Mouse (Mus musculus) Muller cell, postnatal 12 days (primary cell): ENCODE measurements at regions not wholly inside any gene's neighbourhood (a gene's known extent, or its start where the extent isn't known, plus 50 kb on each side); places are given as distances from the start of the nearest gene placed in this dataset.

ENCODE experiments used
- DNase-seq: peaks from one replicate; pipeline ENCODE4 v3.0.0-alpha.2; 2015; ENCODE audit errors: inconsistent ontology term

DNA sequence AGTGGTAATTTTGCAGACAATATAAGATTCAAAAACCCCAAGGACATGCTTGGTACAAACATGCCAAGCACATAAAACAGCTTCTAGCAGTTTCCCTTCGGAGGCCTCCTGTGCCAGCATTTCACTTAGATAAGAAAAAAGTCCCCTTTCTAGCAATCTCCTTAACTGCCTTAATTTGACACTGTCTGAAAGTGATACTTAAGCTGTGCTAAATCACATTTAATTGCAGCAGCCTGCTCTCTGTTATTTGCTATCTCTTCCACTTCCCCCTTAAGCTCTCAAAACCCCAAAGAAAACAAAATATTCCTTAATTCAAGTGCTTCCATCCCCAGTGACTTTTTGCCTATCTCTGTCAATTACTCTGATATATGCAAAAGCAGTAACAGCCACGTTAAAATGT, 86.9 kb upstream of the Prokr2 start:
- no peak for DNase-seq

DNA sequence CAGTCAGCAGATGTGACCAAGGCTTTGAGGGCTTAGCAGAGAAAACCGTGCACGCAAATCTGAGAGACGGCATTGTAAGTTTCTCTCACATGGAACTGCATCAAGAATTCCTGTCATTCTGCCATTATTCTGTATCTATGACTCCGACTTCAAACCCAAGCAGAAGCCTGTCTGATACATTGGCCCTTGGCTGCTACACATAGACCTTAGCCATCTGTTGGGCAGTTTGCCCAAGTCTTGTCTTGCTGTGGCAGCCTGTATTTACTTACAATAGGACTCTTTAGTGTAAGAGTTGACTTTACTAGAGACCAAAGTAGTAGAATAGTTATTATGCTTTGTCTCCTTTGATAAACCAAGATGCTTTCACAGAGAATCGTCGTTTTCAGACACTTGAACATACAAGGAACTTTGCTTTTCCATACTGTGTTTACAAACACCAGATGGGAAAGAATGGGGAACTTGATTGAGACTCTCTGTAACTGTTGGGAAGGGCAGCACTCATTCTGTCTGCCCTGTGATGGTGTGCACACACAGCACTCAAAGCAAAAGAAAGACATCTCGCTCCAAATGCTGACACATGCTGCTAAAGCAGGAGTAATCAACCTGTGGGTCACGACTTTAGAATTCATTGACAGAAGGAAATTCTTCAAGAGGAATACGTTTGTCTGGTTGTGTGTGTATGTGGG, 83.9 kb upstream of the Prokr2 start:
- DNase-seq, result no peak

DNA sequence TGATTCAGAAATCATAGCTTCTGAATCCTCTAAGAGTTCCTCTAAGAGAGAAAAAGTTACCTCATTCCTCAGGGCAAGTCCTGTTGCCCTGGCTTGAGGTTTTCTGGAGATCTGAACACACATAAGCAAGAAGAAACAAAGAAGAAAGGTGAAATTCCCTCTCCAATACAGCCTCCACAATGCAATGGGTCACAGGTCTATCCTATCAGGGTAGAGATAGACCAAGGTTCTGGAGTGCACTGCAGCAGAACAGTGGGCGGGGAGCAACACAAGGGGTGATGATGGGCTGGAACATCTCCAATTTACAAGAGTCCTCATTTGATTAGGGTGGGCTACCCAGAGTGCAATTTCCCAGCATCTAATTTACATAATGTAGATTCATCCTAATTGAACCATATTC, 69.8 kb upstream of the Prokr2 start:
- no peak for DNase-seq

DNA sequence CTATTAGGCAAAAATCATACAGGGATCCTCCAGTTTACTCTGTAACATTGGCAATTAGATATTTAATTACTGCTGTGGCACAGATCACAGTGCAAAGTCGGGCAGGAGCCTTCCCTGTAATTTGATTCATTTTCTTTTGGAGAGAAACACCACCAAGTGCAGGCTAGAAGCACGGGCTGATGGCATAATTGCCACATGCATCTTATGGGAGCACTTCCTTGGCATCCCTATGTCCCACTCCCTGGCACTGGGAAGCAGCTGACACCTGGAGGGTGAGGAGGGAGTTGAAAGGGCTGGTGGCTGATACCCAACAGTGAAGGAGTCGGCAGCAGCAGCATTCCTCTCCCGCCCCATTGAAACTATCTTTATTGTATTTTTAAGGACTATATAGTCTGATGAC, 64.1 kb upstream of the Prokr2 start:
- no peak for DNase-seq

DNA sequence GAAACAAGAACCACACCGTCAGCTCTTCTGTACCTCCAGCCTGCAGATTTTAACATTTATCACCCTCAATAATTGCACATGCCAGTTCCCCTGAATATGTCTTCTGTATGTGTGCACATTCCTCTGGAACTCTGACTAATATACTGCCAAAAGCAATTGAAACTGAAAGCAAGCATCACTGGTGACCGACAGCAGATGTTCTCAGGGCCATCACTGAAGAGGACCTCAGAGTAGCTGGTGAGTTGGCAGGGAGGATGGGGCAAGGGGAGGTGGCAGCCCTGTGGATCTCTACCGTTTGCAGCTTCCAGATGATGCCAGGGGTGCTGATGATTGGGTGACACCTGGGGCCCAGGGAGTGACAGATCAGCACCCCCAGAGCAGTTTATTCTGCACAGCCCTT, 62.6 kb upstream of the Prokr2 start:
- peak; percentile 72 for DNase-seq

DNA sequence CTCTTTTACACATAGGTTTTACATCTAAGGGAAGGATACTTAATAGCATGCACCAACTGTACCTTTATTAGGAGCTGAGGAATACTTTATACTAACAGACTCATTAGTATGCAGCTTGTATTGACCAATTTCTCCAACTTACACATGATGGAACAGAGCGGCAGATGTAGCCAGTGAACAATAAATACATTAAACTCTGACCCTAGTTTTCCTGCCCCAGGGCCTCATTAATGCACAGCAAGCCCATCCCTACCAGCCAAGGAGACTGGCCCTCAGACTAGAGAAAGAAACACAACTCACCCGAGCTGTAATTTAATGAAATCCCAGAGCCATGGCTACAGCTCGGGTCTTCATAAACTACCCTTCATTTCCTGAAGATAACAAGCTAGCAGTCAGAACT, 60.8 kb upstream of the Prokr2 start:
- no peak for DNase-seq

DNA sequence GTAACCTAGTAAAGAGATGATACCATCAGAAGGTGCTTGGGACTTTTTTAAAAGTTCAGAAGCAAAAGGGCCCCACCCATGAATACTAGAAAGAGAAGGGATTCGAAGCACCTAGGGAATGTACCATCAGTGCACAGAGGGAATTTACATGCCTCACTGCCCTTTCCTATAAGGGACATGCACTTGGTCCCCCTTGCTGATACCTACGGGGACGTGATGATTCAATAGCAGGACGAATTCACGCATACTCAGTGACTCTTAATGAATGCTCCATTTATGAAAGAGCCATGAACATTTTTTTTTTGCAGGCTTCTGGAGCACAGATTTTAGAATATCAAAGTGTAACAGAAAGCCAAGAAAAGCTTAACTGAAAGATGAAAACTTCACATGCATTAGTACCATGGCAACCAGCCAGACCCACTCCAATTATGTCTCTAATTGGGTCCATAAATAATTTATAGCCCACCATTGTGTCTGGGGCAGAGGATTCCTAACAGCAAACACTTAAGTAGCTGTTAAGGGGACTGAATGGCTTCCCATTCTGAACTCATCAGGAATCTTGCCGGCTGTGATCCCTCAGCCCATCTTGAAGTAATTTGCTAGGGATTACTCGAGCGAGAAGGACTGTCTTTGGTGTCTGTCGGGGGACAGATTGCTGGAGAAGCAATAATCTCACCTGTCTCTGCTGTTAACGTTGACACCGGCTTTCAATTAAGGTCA, 59.4 kb upstream of the Prokr2 start:
- no peak for DNase-seq
